Mouse (Mus musculus) lung, embryonic 15.5 days (tissue): Measurements from ENCODE around the gene Lrrc8d. TPM values are rescaled to one million over a fixed set of nuclear protein-coding genes. Genes with fewer than 3 reads are reported as not detected.
A peak's percentile ranks its signal among the peaks of the same experiment; 100 is the strongest.

ENCODE experiments used
- ATAC-seq: fragments of 200-750 bp; cut with Nextera tagmentation; 2 replicates; pipeline ENCODE4 v1.8.0; 2017; ENCODE audit warnings: moderate number of reproducible peaks, borderline replicate concordance; ENCODE audit not compliant: low FRiP score, low TSS enrichment; ENCODE audit errors: extremely low read depth
- H3K27ac ChIP-seq: fragments of 300-500 bp; sonication (generic); 2 replicates; pipeline ENCODE4 v1.5.1; 2015; ENCODE audit warnings: moderate library complexity, mild to moderate bottlenecking, inconsistent platforms
- H3K27me3 ChIP-seq: fragments of 300-500 bp; sonication (generic); 2 replicates; pipeline ENCODE4 v1.6.1; 2015; ENCODE audit warnings: inconsistent platforms
- H3K36me3 ChIP-seq: fragments of 300-500 bp; sonication (generic); 2 replicates; pipeline ENCODE4 v1.6.1; 2015; ENCODE audit warnings: inconsistent platforms
- H3K4me1 ChIP-seq: fragments of 300-500 bp; sonication (generic); 2 replicates; pipeline ENCODE4 v1.6.1; 2015; ENCODE audit warnings: inconsistent platforms
- H3K4me2 ChIP-seq: fragments of 300-500 bp; sonication (generic); 2 replicates; pipeline ENCODE4 v1.6.1; 2015; ENCODE audit warnings: inconsistent platforms, mild to moderate bottlenecking, moderate library complexity
- H3K4me3 ChIP-seq: fragments of 300-500 bp; sonication (generic); 2 replicates; pipeline ENCODE4 v1.5.1; 2015; ENCODE audit warnings: mild to moderate bottlenecking, inconsistent platforms
- H3K9ac ChIP-seq: fragments of 300-500 bp; sonication (generic); 2 replicates; pipeline ENCODE4 v1.6.1; 2015; ENCODE audit warnings: inconsistent platforms
- H3K9me3 ChIP-seq: fragments of 300-500 bp; sonication (generic); 2 replicates; pipeline ENCODE4 v1.6.1; 2016; ENCODE audit warnings: inconsistent platforms
- WGBS: fragments of 180-500 bp; shearing (Covaris S2); methylation state at CpG from one replicate; pipeline ENCODE4 v1.1.7; 2015; 5-methylcytosine and 5-hydroxymethylcytosine counted together
- polyA plus RNA-seq: library from polyadenylated mRNA; unstranded; fragments of >200 nt; fragmentation: Nextera tagmentation; extraction: Ambion mirVana; gene quantifications from 2 replicates; pipeline ENCODE4 v1.2.1, GENCODE M21; 2015

Gene Lrrc8d
- polyA plus RNA-seq, 1 experiment from 2014 or later: 21.0 TPM

GRCm38 (mm10) chr5:105829008-105829586, 129.3 kb downstream of the Lrrc8d start:
- Histone ChIP-seq H3K9ac (no peak overlapping the region), H3K4me3 (no peak overlapping the region), H3K27me3 (no peaks in the 10 kb centered on the region), H3K4me2 (no peak overlapping the region), H3K9me3 (no peaks in the 10 kb centered on the region), H3K27ac (peak overlapping the region; percentile 47), H3K4me1 (peaks cover 11% of the 10 kb centered on the region), H3K36me3 (no peaks in the 10 kb centered on the region)
- WGBS: 17% methylated on average over 7 of the region's 7 CpGs
- peak; percentile 43; the same call in 1 of the 2 replicates for ATAC-seq

GRCm38 (mm10) chr5:105832140-105832539, 132.4 kb downstream of the Lrrc8d start:
- Histone ChIP-seq H3K27ac (no peak overlapping the region), H3K4me2 (no peak overlapping the region), H3K36me3 (no peaks in the 10 kb centered on the region), H3K4me3 (no peak overlapping the region), H3K4me1 (peaks cover 17% of the 10 kb centered on the region), H3K27me3 (no peaks in the 10 kb centered on the region), H3K9ac (no peak overlapping the region), H3K9me3 (no peaks in the 10 kb centered on the region)
- no peak for ATAC-seq
- WGBS: 61% methylated on average over 7 of the region's 7 CpGs

GRCm38 (mm10) chr5:105833923-105834322, 134.2 kb downstream of the Lrrc8d start:
- no peak overlapping the region for H3K9ac ChIP-seq
- H3K9me3 ChIP-seq: no peaks in the 10 kb centered on the region
- H3K27me3 ChIP-seq: no peaks in the 10 kb centered on the region
- H3K36me3 ChIP-seq: no peaks in the 10 kb centered on the region
- WGBS: 72% methylated on average over 3 of the region's 3 CpGs
- ATAC-seq: no peak
- no peak overlapping the region for H3K4me2 ChIP-seq
- peaks cover 17% of the 10 kb centered on the region for H3K4me1 ChIP-seq
- no peak overlapping the region for H3K4me3 ChIP-seq
- H3K27ac ChIP-seq: no peak overlapping the region

- Histone ChIP-seq H3K9me3 (no peaks in the 10 kb centered on the region), H3K27ac (peak overlapping the region; percentile 59), H3K36me3 (no peaks in the 10 kb centered on the region), H3K27me3 (no peaks in the 10 kb centered on the region), H3K4me3 (no peak overlapping the region), H3K4me1 (peaks cover 17% of the 10 kb centered on the region), H3K9ac (no peak overlapping the region), H3K4me2 (peak overlapping the region; percentile 27; the same call in 1 of the 2 replicates)
- ATAC-seq: peak; percentile 70
- WGBS: 49% methylated on average over 9 of the region's 9 CpGs
These were observed 136.2 kb downstream of the Lrrc8d start for GRCm38 (mm10) chr5:105836006-105836405.

- H3K4me2 ChIP-seq: no peak overlapping the region
- 71% methylated on average over 13 of the region's 13 CpGs for WGBS
- no peaks in the 10 kb centered on the region for H3K27me3 ChIP-seq
- H3K4me3 ChIP-seq: no peak overlapping the region
- no peaks in the 10 kb centered on the region for H3K36me3 ChIP-seq
- peaks cover 12% of the 10 kb centered on the region for H3K4me1 ChIP-seq
- no peak overlapping the region for H3K27ac ChIP-seq
- ATAC-seq: no peak
- no peaks in the 10 kb centered on the region for H3K9me3 ChIP-seq
- H3K9ac ChIP-seq: no peak overlapping the region
These were observed 140.1 kb downstream of the Lrrc8d start for GRCm38 (mm10) chr5:105839740-105840310.

DNA sequence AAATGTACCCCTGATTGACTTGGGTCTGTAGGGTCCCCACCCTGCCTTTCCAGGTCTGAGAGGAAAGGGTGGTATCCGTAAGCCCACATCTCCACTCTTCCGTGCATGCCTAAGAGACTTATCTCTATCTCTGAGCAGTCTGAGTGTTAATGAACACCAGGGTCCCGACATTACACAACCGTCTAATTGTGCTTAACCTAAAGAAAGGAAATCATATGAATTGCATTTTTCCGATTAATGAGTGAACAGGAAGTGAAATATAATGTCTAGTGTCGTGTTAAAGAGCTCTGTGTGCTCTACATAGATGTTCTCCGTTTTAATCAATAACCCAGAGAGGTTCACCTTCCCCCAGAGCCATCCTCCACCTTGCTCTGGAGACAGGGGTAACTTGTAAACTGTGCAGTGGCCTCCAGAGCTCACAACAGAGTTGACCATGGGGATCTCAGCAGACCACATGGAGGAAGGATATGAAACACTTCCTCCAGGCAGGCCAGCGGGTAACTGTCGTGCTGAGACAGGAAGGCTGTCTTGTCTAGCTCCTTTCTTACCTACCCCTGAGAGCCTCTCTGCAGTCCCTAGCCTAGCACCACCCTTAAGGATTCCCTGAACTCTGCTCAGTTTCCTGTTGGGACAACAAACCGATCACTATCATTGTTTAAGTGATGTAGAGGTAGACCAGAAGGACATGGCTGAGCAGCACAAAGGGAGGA, 144.4 kb downstream of the Lrrc8d start:
- Histone ChIP-seq H3K4me2 (no peak overlapping the region), H3K4me3 (no peak overlapping the region), H3K27me3 (no peaks in the 10 kb centered on the region), H3K9ac (no peak overlapping the region), H3K4me1 (peaks cover 6% of the 10 kb centered on the region), H3K36me3 (no peaks in the 10 kb centered on the region), H3K9me3 (no peaks in the 10 kb centered on the region), H3K27ac (no peak overlapping the region)
- ATAC-seq: peak; percentile 42; the same call in 1 of the 2 replicates
- WGBS: 68% methylated on average over 10 of the region's 10 CpGs

DNA sequence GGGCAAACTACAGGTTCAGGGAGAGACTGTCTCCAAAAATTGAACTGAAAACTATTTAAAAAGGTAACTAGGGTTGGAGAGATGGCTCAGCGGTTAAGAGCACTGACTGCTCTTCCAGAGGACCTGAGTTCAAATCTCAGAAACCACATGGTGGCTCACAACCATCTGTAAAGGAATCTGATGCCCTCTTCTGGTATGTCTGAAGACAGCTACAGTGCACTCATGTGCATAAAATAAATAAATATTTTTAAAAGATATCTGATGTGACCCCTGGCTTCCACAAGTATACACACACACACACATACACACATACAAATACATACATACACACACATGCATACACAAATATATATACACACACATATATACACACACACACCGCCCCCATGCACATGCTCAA, 145.3 kb downstream of the Lrrc8d start:
- H3K4me1 ChIP-seq: peaks cover 14% of the 10 kb centered on the region
- H3K27ac ChIP-seq: no peak overlapping the region
- no peak overlapping the region for H3K4me2 ChIP-seq
- H3K36me3 ChIP-seq: no peaks in the 10 kb centered on the region
- no peaks in the 10 kb centered on the region for H3K9me3 ChIP-seq
- no peak for ATAC-seq
- H3K27me3 ChIP-seq: no peaks in the 10 kb centered on the region
- H3K9ac ChIP-seq: no peak overlapping the region
- no peak overlapping the region for H3K4me3 ChIP-seq
- 93% methylated on average over 2 of the region's 2 CpGs for WGBS

GRCm38 (mm10) chr5:105847726-105848125, 148.0 kb downstream of the Lrrc8d start:
- Histone ChIP-seq H3K9me3 (no peaks in the 10 kb centered on the region), H3K4me1 (peaks cover 18% of the 10 kb centered on the region), H3K9ac (no peak overlapping the region), H3K4me3 (no peak overlapping the region), H3K4me2 (no peak overlapping the region), H3K27me3 (no peaks in the 10 kb centered on the region), H3K36me3 (no peaks in the 10 kb centered on the region), H3K27ac (no peak overlapping the region)
- ATAC-seq: no peak
- 67% methylated on average over 8 of the region's 8 CpGs for WGBS

- ATAC-seq: no peak
- peak overlapping the region; percentile 16; the same call in 1 of the 2 replicates for H3K27ac ChIP-seq
- H3K4me3 ChIP-seq: no peak overlapping the region
- no peak overlapping the region for H3K4me2 ChIP-seq
- H3K9ac ChIP-seq: no peak overlapping the region
- 56% methylated on average over 4 of the region's 4 CpGs for WGBS
- no peaks in the 10 kb centered on the region for H3K27me3 ChIP-seq
- peaks cover 18% of the 10 kb centered on the region for H3K4me1 ChIP-seq
- no peaks in the 10 kb centered on the region for H3K36me3 ChIP-seq
- no peaks in the 10 kb centered on the region for H3K9me3 ChIP-seq
These were observed 149.5 kb downstream of the Lrrc8d start for GRCm38 (mm10) chr5:105849222-105849621.

GRCm38 (mm10) chr5:105849643-105850042, 149.9 kb downstream of the Lrrc8d start:
- Histone ChIP-seq H3K9me3 (no peaks in the 10 kb centered on the region), H3K9ac (no peak overlapping the region), H3K36me3 (no peaks in the 10 kb centered on the region), H3K4me3 (no peak overlapping the region), H3K4me2 (no peak overlapping the region), H3K4me1 (peaks cover 18% of the 10 kb centered on the region), H3K27ac (peak overlapping the region; percentile 16; the same call in 1 of the 2 replicates), H3K27me3 (no peaks in the 10 kb centered on the region)
- 0 out of 2 replicates have a peak, but pooled peaks have one; percentile 23 for ATAC-seq
- 28% methylated on average over 3 of the region's 3 CpGs for WGBS

GRCm38 (mm10) chr5:105853271-105853670, 153.5 kb downstream of the Lrrc8d start:
- Histone ChIP-seq H3K4me2 (no peak overlapping the region), H3K27ac (no peak overlapping the region), H3K36me3 (no peaks in the 10 kb centered on the region), H3K4me1 (peaks cover 18% of the 10 kb centered on the region), H3K27me3 (no peaks in the 10 kb centered on the region), H3K9me3 (no peaks in the 10 kb centered on the region), H3K4me3 (no peak overlapping the region), H3K9ac (no peak overlapping the region)
- WGBS: 83% methylated on average over 9 of the region's 9 CpGs
- ATAC-seq: no peak

DNA sequence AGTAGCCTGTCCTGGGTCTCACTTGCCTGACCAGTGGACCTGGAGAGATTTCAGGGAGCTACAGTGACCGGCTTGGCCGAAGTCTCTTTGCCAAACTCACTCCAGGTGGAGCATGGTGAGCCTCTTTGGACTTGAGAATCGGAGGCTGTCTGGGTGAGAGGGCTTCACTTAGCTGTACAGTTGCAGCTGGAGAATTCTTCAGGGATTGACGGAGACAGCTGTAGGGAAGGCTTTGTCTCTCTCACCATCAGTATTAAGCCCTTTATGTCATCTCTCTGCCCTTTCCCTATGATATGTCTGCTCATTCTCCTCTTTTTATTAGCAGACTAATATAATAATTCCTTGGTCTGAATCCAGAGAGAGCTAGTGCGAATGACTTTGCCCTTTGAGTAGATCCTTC, 157.7 kb downstream of the Lrrc8d start:
- H3K4me3 ChIP-seq: no peak overlapping the region
- H3K9ac ChIP-seq: no peak overlapping the region
- no peaks in the 10 kb centered on the region for H3K9me3 ChIP-seq
- H3K36me3 ChIP-seq: no peaks in the 10 kb centered on the region
- H3K4me2 ChIP-seq: no peak overlapping the region
- WGBS: 76% methylated on average over 5 of the region's 5 CpGs
- no peak overlapping the region for H3K27ac ChIP-seq
- ATAC-seq: no peak
- peaks cover 18% of the 10 kb centered on the region for H3K4me1 ChIP-seq
- H3K27me3 ChIP-seq: no peaks in the 10 kb centered on the region
